Mouse (Mus musculus): ENCODE results near the gene Trpv3. TPM values are rescaled to one million over a fixed set of nuclear protein-coding genes. Genes with fewer than 3 reads are reported as not detected.

Gene Trpv3
- total RNA-seq (2021): under 1 TPM; 0.10 to 0.16 TPM
- long read RNA-seq, experiment 1: 0 reads
- long read RNA-seq, experiment 2: 0 reads

- DNase-seq (ENCODE audit: low spot score in 2 of 2): no peak
Measured at GRCm38 (mm10) chr11:73267267-73267666, at the start of gene Trpv3. Gene Trpv3, plus strand, starts transcription at chr11:73267388.

- no peak for DNase-seq (ENCODE audit: low spot score in 2 of 2)
Measured at GRCm38 (mm10) chr11:73219671-73220070, 47.5 kb upstream of the Trpv3 start.

GRCm38 (mm10) chr11:73220651-73221050 is 46.5 kb upstream of the Trpv3 start:
- no peak for DNase-seq (ENCODE audit: low spot score in 2 of 2)

GRCm38 (mm10) chr11:73222846-73223245 is 44.3 kb upstream of the Trpv3 start:
- no peak for DNase-seq (ENCODE audit: low spot score in 2 of 2)

- peak; percentile 11 to 32 for DNase-seq (ENCODE audit: low spot score in 2 of 2)
Measured at GRCm38 (mm10) chr11:73223966-73224365, 43.2 kb upstream of the Trpv3 start.

- no peak for DNase-seq (ENCODE audit: low spot score in 2 of 2)
Measured at GRCm38 (mm10) chr11:73225856-73226255, 41.3 kb upstream of the Trpv3 start.

GRCm38 (mm10) chr11:73228881-73229280 is 38.3 kb upstream of the Trpv3 start:
- DNase-seq (ENCODE audit: low spot score in 2 of 2): no peak

GRCm38 (mm10) chr11:73230081-73230480 is 37.1 kb upstream of the Trpv3 start:
- no peak for DNase-seq (ENCODE audit: low spot score in 2 of 2)

GRCm38 (mm10) chr11:73232513-73232912 is 34.7 kb upstream of the Trpv3 start:
- DNase-seq (ENCODE audit: low spot score in 2 of 2): no peak

- no peak for DNase-seq (ENCODE audit: low spot score in 2 of 2)
Measured at GRCm38 (mm10) chr11:73233992-73234391, 33.2 kb upstream of the Trpv3 start, which contains the start of gene Trpv1. Gene Trpv1, plus strand, starts transcription at chr11:73234292.

- peak in 1 of 2 experiments; percentile 33 for DNase-seq (ENCODE audit: low spot score in 2 of 2)
Measured at GRCm38 (mm10) chr11:73235990-73236701, 31.0 kb upstream of the Trpv3 start.

GRCm38 (mm10) chr11:73236731-73237130 is 30.5 kb upstream of the Trpv3 start:
- DNase-seq (ENCODE audit: low spot score in 2 of 2): no peak

- no peak for DNase-seq (ENCODE audit: low spot score in 2 of 2)
Measured at GRCm38 (mm10) chr11:73242199-73242598, 25.0 kb upstream of the Trpv3 start.

GRCm38 (mm10) chr11:73242777-73243176 is 24.4 kb upstream of the Trpv3 start:
- DNase-seq (ENCODE audit: low spot score in 2 of 2): no peak

GRCm38 (mm10) chr11:73257362-73257945 is 9.7 kb upstream of the Trpv3 start:
- no peak for DNase-seq (ENCODE audit: low spot score in 2 of 2)

- DNase-seq (ENCODE audit: low spot score in 2 of 2): no peak
Measured at GRCm38 (mm10) chr11:73258664-73259063, 8.5 kb upstream of the Trpv3 start.

- no peak for DNase-seq (ENCODE audit: low spot score in 2 of 2)
Measured at GRCm38 (mm10) chr11:73260457-73260856, 6.7 kb upstream of the Trpv3 start.

- DNase-seq (ENCODE audit: low spot score in 2 of 2): no peak
Measured at GRCm38 (mm10) chr11:73261385-73261784, 5.8 kb upstream of the Trpv3 start.

- DNase-seq (ENCODE audit: low spot score in 2 of 2): no peak
Measured at GRCm38 (mm10) chr11:73274821-73275220, 7.6 kb downstream of the Trpv3 start.

GRCm38 (mm10) chr11:73280710-73281109 is 13.5 kb downstream of the Trpv3 start:
- DNase-seq (ENCODE audit: low spot score in 2 of 2): no peak

- peak in 1 of 2 experiments; percentile 25 for DNase-seq (ENCODE audit: low spot score in 2 of 2)
Measured at GRCm38 (mm10) chr11:73281528-73282027, 14.4 kb downstream of the Trpv3 start.

- no peak for DNase-seq (ENCODE audit: low spot score in 2 of 2)
Measured at GRCm38 (mm10) chr11:73283369-73283768, 16.2 kb downstream of the Trpv3 start.

All from adrenal gland, adult 18-20 months (tissue).